28 mouse cellular contexts compared by ENCODE assay signal in the genomic region with DNA sequence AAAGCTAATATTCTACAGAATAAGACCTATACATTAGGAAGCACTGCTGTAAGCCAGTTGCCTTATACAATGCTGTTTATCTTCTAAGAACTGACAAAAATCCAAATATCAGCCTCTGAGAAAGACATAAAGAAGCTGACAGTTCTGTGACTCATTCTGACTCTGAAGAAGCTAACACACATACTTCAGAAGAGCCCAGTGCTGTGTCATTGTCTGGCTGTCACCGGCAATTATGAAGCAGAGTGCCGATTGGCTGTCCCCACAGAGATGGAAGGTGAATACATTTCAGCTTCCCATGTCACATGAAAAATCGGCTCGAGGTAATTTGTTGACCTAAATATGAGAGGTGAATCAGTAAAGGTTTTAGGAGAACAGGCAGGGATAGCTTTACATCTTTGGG. TPM values are rescaled to one million over a fixed set of nuclear protein-coding genes. Genes with fewer than 3 reads are reported as not detected.
DNase-seq lines count a peak whose midpoint lies in the region; ATAC-seq lines count a peak whose summit lies in the region.
"Had no signal": no experiment of that assay in that cellular context is flagged by ENCODE, and none has a peak within 500 bp of the region (broad histone marks: within the 10 kb centered on the region; RNA-seq: fewer than 3 reads in every experiment).

No protein-coding gene starts in this region.

- no peak overlapping the region for H3K9ac ChIP-seq in kidney, embryonic 15.5 days
- H3K9ac ChIP-seq: embryonic facial prominence, embryonic 13.5 days; embryonic facial prominence, embryonic 15.5 days; forebrain, embryonic 12.5 days had no signal

- no peaks in the 10 kb centered on the region for H3K9me3 ChIP-seq in hindbrain, embryonic 10.5 days
- no peaks in the 10 kb centered on the region for H3K9me3 ChIP-seq in kidney, embryonic 15.5 days (replicated peaks)
- H3K9me3 ChIP-seq: embryonic facial prominence, embryonic 13.5 days; embryonic facial prominence, embryonic 15.5 days; forebrain, embryonic 10.5 days had no signal

- ATAC-seq in kidney, embryonic 15.5 days (replicated peaks; ENCODE audit: low FRiP score), result no peak
- ATAC-seq: activated CD4-positive, CD25-positive, alpha-beta regulatory T cell, adult 4 months; forebrain, embryonic 14.5 days; forebrain, embryonic 16.5 days; Patski had no signal

- no peaks in the 10 kb centered on the region for H3K4me1 ChIP-seq in hindbrain, embryonic 10.5 days (replicated peaks)
- H3K4me1 ChIP-seq in kidney, embryonic 15.5 days, result no peaks in the 10 kb centered on the region
- H3K4me1 ChIP-seq: embryonic facial prominence, embryonic 13.5 days; embryonic facial prominence, embryonic 15.5 days; forebrain, embryonic 10.5 days; forebrain, embryonic 12.5 days had no signal

- H3K4me3 ChIP-seq in hindbrain, embryonic 10.5 days, result no peak overlapping the region
- H3K4me3 ChIP-seq in kidney, embryonic 15.5 days (replicated peaks), result no peak overlapping the region
- H3K4me3 ChIP-seq: embryonic facial prominence, embryonic 13.5 days; embryonic facial prominence, embryonic 15.5 days; erythroblast, embryonic 14.5 days; forebrain, embryonic 10.5 days; forebrain, embryonic 12.5 days had no signal

- no peak overlapping the region for H3K27ac ChIP-seq in hindbrain, embryonic 10.5 days
- no peak overlapping the region for H3K27ac ChIP-seq in kidney, embryonic 15.5 days
- H3K27ac ChIP-seq: embryonic facial prominence, embryonic 13.5 days; embryonic facial prominence, embryonic 15.5 days; forebrain, embryonic 10.5 days; forebrain, embryonic 12.5 days had no signal

- DNase-seq in adrenal gland, adult 2 months, result peak; percentile 11
- DNase-seq in adrenal gland, postnatal 4 days (ENCODE audit: low spot score in 2 of 2), result no peak
- DNase-seq in 3T3-L1 (ENCODE audit: low read depth, low spot score), result peak; percentile 67
- peak; percentile 25 for DNase-seq in brain, adult 2 months (ENCODE audit: low read depth, low spot score)
- peak; percentile 33 for DNase-seq in retina, postnatal 1 day
- DNase-seq in hindbrain, embryonic 10.5 days (ENCODE audit: low spot score), result no peak
- DNase-seq: adrenal gland, adult 8-10 months; adrenal gland, postnatal 14 days; adrenal gland, postnatal 36 days; cerebellum, adult 11-12 months; cerebellum, adult 2 months; cerebellum, adult 9-11 months; cerebellum, postnatal 14 days; cerebellum, postnatal 36 days; embryo, embryonic 11 days had no signal

- no peak overlapping the region for H3K4me2 ChIP-seq in kidney, embryonic 15.5 days
- H3K4me2 ChIP-seq: embryonic facial prominence, embryonic 13.5 days; embryonic facial prominence, embryonic 15.5 days; forebrain, embryonic 12.5 days had no signal

- H3K36me3 ChIP-seq in hindbrain, embryonic 10.5 days, result no peaks in the 10 kb centered on the region
- H3K36me3 ChIP-seq in kidney, embryonic 15.5 days, result no peaks in the 10 kb centered on the region
- H3K36me3 ChIP-seq: embryonic facial prominence, embryonic 13.5 days; embryonic facial prominence, embryonic 15.5 days; forebrain, embryonic 10.5 days; forebrain, embryonic 12.5 days had no signal

- 91% methylated on average over 4 of the region's 4 CpGs for WGBS in hindbrain, embryonic 10.5 days
- WGBS in kidney, embryonic 15.5 days, result 89% methylated on average over 4 of the region's 4 CpGs

- no peaks in the 10 kb centered on the region for H3K27me3 ChIP-seq in hindbrain, embryonic 10.5 days (ENCODE audit: insufficient read depth, poor library complexity, severe bottlenecking)
- H3K27me3 ChIP-seq in kidney, embryonic 15.5 days, result no peaks in the 10 kb centered on the region
- H3K27me3 ChIP-seq: embryonic facial prominence, embryonic 13.5 days; embryonic facial prominence, embryonic 15.5 days; forebrain, embryonic 12.5 days had no signal

RNA-seq across cellular contexts. Expression of a gene that starts 24.9 kb away (rescaled TPM):
- total RNA-seq in adrenal gland, adult 2 months (2021), result under 1 TPM in 1 of 2 experiments, not detected in 1; 0.09 TPM
- polyA plus RNA-seq in adrenal gland, adult 2 months (2012; rRNA removed), result not detected in 2 replicates
- under 1 TPM in 1 of 2 experiments, not detected in 1; 0.31 TPM for total RNA-seq in adrenal gland, postnatal 4 days (2021)
- polyA plus RNA-seq in hindbrain, embryonic 10.5 days (2016; fragmentation: Nextera tagmentation; extraction: Ambion mirVana), result 0.56 and 0.90 TPM in 2 replicates
- 0.17 and 0.67 TPM in 2 replicates for polyA plus RNA-seq in kidney, embryonic 15.5 days (2015; fragmentation: Nextera tagmentation; extraction: Ambion mirVana)
- total RNA-seq: adrenal gland, postnatal 14 days; common myeloid progenitor, adult 5-6 weeks; MEL had no signal
- polyA plus RNA-seq: C2C12; erythroblast, embryonic 14.5 days; Patski had no signal

Comparison
In these comparisons a context has a peak if more than half of its experiments do, and no peak if none do; other contexts are left out.
1. DNase-seq: peak in adrenal gland, adult 2 months (single experiment), 3T3-L1 (single experiment), brain, adult 2 months (single experiment) and retina, postnatal 1 day (single experiment); none in adrenal gland, postnatal 4 days (0 of 2) and hindbrain, embryonic 10.5 days (single experiment).